Mouse (Mus musculus): ENCODE measurements around the gene Macrod2. TPM values are rescaled to one million over a fixed set of nuclear protein-coding genes. Genes with fewer than 3 reads are reported as not detected.
A peak's percentile ranks its signal among the peaks of the same experiment; 100 is the strongest.

Gene Macrod2
- total RNA-seq, 2 experiments from 2014 or later: 99.1 to 108 TPM

- intact Hi-C loops (cut with DNase I): no loop called here
- peak; percentile 69 for DNase-seq
Measured at GRCm38 (mm10) chr2:141013443-141014165, 618.5 kb downstream of the Macrod2 start.

- peak; percentile 44 for DNase-seq
- intact Hi-C loops (cut with DNase I): no loop called here
Measured at GRCm38 (mm10) chr2:141022971-141023370, 627.9 kb downstream of the Macrod2 start.

- DNase-seq: peak; percentile 1
- intact Hi-C loops (cut with DNase I): no loop called here
Measured at GRCm38 (mm10) chr2:141023916-141024315, 628.8 kb downstream of the Macrod2 start.

- no peak for DNase-seq
- intact Hi-C loops (cut with DNase I): no loop called here
Measured at GRCm38 (mm10) chr2:141024316-141025043, 629.4 kb downstream of the Macrod2 start.

- no peak for DNase-seq
- intact Hi-C loops (cut with DNase I): no loop called here
Measured at GRCm38 (mm10) chr2:141056685-141057454, 661.8 kb downstream of the Macrod2 start.

- DNase-seq: no peak
- intact Hi-C loops (cut with DNase I): no loop called here
Measured at GRCm38 (mm10) chr2:141057455-141057833, 662.3 kb downstream of the Macrod2 start.

GRCm38 (mm10) chr2:141073981-141074855 lies 679.1 kb downstream of the Macrod2 start:
- intact Hi-C loops (cut with DNase I): no loop called here
- no peak for DNase-seq

GRCm38 (mm10) chr2:141078221-141078620 lies 683.1 kb downstream of the Macrod2 start:
- intact Hi-C loops (cut with DNase I): no loop called here
- DNase-seq: peak; percentile 3

GRCm38 (mm10) chr2:141091320-141091719 lies 696.2 kb downstream of the Macrod2 start:
- no peak for DNase-seq
- intact Hi-C loops (cut with DNase I): no loop called here

GRCm38 (mm10) chr2:141117579-141117978 lies 722.5 kb downstream of the Macrod2 start:
- intact Hi-C loops (cut with DNase I): no loop called here
- DNase-seq: no peak

GRCm38 (mm10) chr2:141123875-141124274 lies 728.8 kb downstream of the Macrod2 start:
- DNase-seq: no peak
- intact Hi-C loops (cut with DNase I): no loop called here

- intact Hi-C loops (cut with DNase I): no loop called here
- no peak for DNase-seq
Measured at GRCm38 (mm10) chr2:141125638-141126037, 730.5 kb downstream of the Macrod2 start.

- no peak for DNase-seq
Measured at GRCm38 (mm10) chr2:141142266-141142665, 747.2 kb downstream of the Macrod2 start.

GRCm38 (mm10) chr2:141152011-141152772 lies 757.1 kb downstream of the Macrod2 start:
- intact Hi-C loops (cut with DNase I): no loop called here
- no peak for DNase-seq

More at GRCm38 (mm10) chr2:141142266-141142665, 747.2 kb downstream of the Macrod2 start:
- intact Hi-C loops (cut with DNase I): no loop called here

GRCm38 (mm10) chr2:141155972-141156371 lies 760.9 kb downstream of the Macrod2 start:
- peak; percentile 32 for DNase-seq
- intact Hi-C loops (cut with DNase I): no loop called here

GRCm38 (mm10) chr2:141156979-141157593 lies 762.0 kb downstream of the Macrod2 start:
- intact Hi-C loops (cut with DNase I): no loop called here
- DNase-seq: no peak

- intact Hi-C loops (cut with DNase I): no loop called here
Measured at GRCm38 (mm10) chr2:141158161-141158560, 763.1 kb downstream of the Macrod2 start.

GRCm38 (mm10) chr2:141163918-141164317 lies 768.8 kb downstream of the Macrod2 start:
- intact Hi-C loops (cut with DNase I): no loop called here
- no peak for DNase-seq

More at GRCm38 (mm10) chr2:141158161-141158560, 763.1 kb downstream of the Macrod2 start:
- no peak for DNase-seq

- intact Hi-C loops (cut with DNase I): no loop called here
- DNase-seq: no peak
Measured at GRCm38 (mm10) chr2:141169586-141169985, 774.5 kb downstream of the Macrod2 start.

Data from left cerebral cortex, postnatal 4 days (tissue).